Mouse (Mus musculus) small intestine, adult 2 months (tissue): ENCODE data around the gene Marveld3.

ENCODE experiments used
- CTCF ChIP-seq: fragments of 200-500 bp; IDR thresholded peaks from 2 replicates; pipeline ENCODE4 v1.5.1; 2012; ENCODE audit warnings: low read depth, mild to moderate bottlenecking, control low read depth, inconsistent platforms, low read length, moderate library complexity, mixed read lengths; ENCODE audit not compliant: insufficient replicate concordance, insufficient read length; ENCODE audit errors: extremely low read depth
- POLR2A ChIP-seq: fragments of 200-500 bp; IDR thresholded peaks from 2 replicates; pipeline ENCODE4 v1.6.1; 2012; ENCODE audit warnings: low read depth, mild to moderate bottlenecking, control low read depth, inconsistent platforms, low read length, moderate library complexity

DNA sequence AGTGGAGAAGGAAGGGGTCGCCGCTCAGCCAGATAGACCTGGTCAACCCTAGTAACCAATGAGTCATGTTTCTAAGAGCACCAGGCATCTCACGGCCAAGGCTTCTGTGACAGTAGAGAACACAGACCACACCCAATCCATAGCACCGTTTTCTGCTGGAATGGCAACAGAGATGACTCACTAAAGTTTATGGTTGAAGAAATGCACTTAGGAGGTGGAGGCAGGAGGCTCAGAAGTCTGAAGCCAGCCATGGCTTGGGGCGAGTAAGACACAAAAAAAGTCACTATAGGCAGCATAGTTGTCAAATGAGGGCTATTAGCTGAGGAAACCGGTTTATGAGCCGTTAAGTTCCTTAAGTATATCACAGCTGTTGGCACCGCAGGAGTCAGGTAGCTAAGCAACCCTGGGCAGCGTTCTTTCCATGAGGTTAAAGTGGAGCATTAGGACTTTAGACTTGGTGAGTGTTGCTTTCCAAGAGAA is 16.8 kb downstream of the Marveld3 start:
- TF ChIP-seq POLR2A = no peak
- no peak for TF ChIP-seq CTCF
